Mouse (Mus musculus) embryonic fibroblast, embryonic 13.5 days (primary cell): ENCODE data around the gene B4galnt4.

Experiments used
- CTCF ChIP-seq: IDR thresholded peaks from 2 replicates; pipeline ENCODE4 v1.5.1; 2011; ENCODE audit warnings: mild to moderate bottlenecking, control low read depth, low read length, moderate library complexity, borderline replicate concordance; ENCODE audit not compliant: insufficient read depth
- POLR2A ChIP-seq: IDR thresholded peaks from 2 replicates; pipeline ENCODE4 v1.6.1; 2011; ENCODE audit warnings: low read depth, mild to moderate bottlenecking, control low read depth, low read length, moderate library complexity

GRCm38 (mm10) chr7:141094487-141095205 lies 33.7 kb downstream of the B4galnt4 start:
- TF ChIP-seq POLR2A (no peak), CTCF (no peak)
